Mouse (Mus musculus) limb, embryonic 10.5 days (tissue): ENCODE results near the gene Icam5. TPM values are rescaled to one million over a fixed set of nuclear protein-coding genes. Genes with fewer than 3 reads are reported as not detected.
A peak's percentile ranks its signal among the peaks of the same experiment; 100 is the strongest.

ENCODE experiments used
- DNase-seq: peaks from one replicate; pipeline ENCODE4 v3.0.0-alpha.2; 2017; ENCODE audit warnings: low spot score
- H3K27ac ChIP-seq: fragments of 300-500 bp; sonication (generic); 2 replicates; pipeline ENCODE4 v1.5.1; 2016; ENCODE audit warnings: mild to moderate bottlenecking
- H3K27me3 ChIP-seq: fragments of 300-500 bp; sonication (generic); 2 replicates; pipeline ENCODE4 v1.6.1; 2016; ENCODE audit warnings: low read depth, mild to moderate bottlenecking; ENCODE audit not compliant: poor library complexity, severe bottlenecking
- H3K36me3 ChIP-seq: fragments of 300-500 bp; sonication (generic); 2 replicates; pipeline ENCODE4 v1.6.1; 2016; ENCODE audit warnings: mild to moderate bottlenecking, moderate library complexity
- H3K4me1 ChIP-seq: fragments of 300-500 bp; sonication (generic); 2 replicates; pipeline ENCODE4 v1.6.1; 2016
- H3K4me3 ChIP-seq: fragments of 300-500 bp; sonication (generic); 2 replicates; pipeline ENCODE4 v1.5.1; 2016; ENCODE audit warnings: mild to moderate bottlenecking, moderate library complexity
- H3K9me3 ChIP-seq: fragments of 300-500 bp; sonication (generic); replicated peaks from 2 replicates; pipeline ENCODE4 v1.6.1; 2016; ENCODE audit warnings: mild to moderate bottlenecking
- WGBS: fragments of 180-500 bp; shearing (Covaris S2); methylation state at CpG from one replicate; pipeline ENCODE4 v1.1.7; 2016; 5-methylcytosine and 5-hydroxymethylcytosine counted together
- polyA plus RNA-seq: library from polyadenylated mRNA; unstranded; fragments of >200 nt; fragmentation: Nextera tagmentation; extraction: Ambion mirVana; gene quantifications from 2 replicates; pipeline ENCODE4 v1.2.1, GENCODE M21; 2016

The Icam5 gene
- polyA plus RNA-seq, 1 experiment from 2014 or later, result 0.05 TPM

- H3K27ac ChIP-seq, result no peak overlapping the region
- H3K4me3 ChIP-seq, result no peak overlapping the region
- peaks cover 20% of the 10 kb centered on the region for H3K4me1 ChIP-seq
- WGBS, result 39% methylated on average over 4 of the region's 4 CpGs
- peaks cover 80% of the 10 kb centered on the region for H3K27me3 ChIP-seq
- H3K36me3 ChIP-seq, result no peaks in the 10 kb centered on the region
- DNase-seq, result no peak
- H3K9me3 ChIP-seq, result no peaks in the 10 kb centered on the region
Observed at GRCm38 (mm10) chr9:21017177-21017575, 14.7 kb upstream of the Icam5 start.

DNA sequence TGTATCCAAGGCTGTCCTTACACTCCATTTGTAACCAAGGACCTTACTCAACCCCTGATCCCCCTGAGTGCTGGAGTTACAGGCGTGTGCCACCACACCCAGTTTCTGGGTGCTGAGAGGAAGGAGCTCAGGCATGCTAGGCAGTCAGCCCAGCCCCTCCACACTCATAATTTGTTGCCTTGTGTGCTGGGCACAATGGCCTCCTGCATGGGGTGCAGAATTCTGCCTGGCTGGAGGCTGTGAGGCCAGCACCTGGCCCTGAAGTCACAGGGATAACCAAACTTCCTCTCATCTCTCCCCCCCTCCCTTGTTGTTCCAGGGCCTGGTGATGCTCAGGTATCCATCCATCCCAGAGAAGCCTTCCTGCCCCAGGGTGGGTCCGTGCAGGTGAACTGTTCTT is 13.3 kb upstream of the Icam5 start:
- Histone ChIP-seq H3K27ac (no peak overlapping the region), H3K4me1 (peaks cover 20% of the 10 kb centered on the region), H3K4me3 (no peak overlapping the region), H3K9me3 (no peaks in the 10 kb centered on the region), H3K27me3 (peaks cover 70% of the 10 kb centered on the region), H3K36me3 (no peaks in the 10 kb centered on the region)
- no peak for DNase-seq
- 81% methylated on average over 2 of the region's 2 CpGs for WGBS

GRCm38 (mm10) chr9:21021363-21021762 is 10.5 kb upstream of the Icam5 start:
- Histone ChIP-seq H3K27me3 (peaks cover 57% of the 10 kb centered on the region), H3K27ac (no peak overlapping the region), H3K4me1 (peaks cover 4% of the 10 kb centered on the region; the same call in 1 of the 2 replicates), H3K4me3 (no peak overlapping the region), H3K36me3 (no peaks in the 10 kb centered on the region), H3K9me3 (no peaks in the 10 kb centered on the region)
- WGBS, result 84% methylated on average over 3 of the region's 3 CpGs
- no peak for DNase-seq

- no peak overlapping the region for H3K27ac ChIP-seq
- H3K9me3 ChIP-seq, result no peaks in the 10 kb centered on the region
- no peak overlapping the region for H3K4me3 ChIP-seq
- H3K4me1 ChIP-seq, result 0 out of 2 replicates have a peak, but pooled peaks cover 2% of the 10 kb centered on the region
- no peak for DNase-seq
- H3K27me3 ChIP-seq, result peaks cover 57% of the 10 kb centered on the region
- no peaks in the 10 kb centered on the region for H3K36me3 ChIP-seq
- 63% methylated on average over 6 of the region's 6 CpGs for WGBS
Observed at GRCm38 (mm10) chr9:21022288-21022687, 9.6 kb upstream of the Icam5 start.

- DNase-seq, result no peak
- Histone ChIP-seq H3K9me3 (no peaks in the 10 kb centered on the region), H3K27ac (no peak overlapping the region), H3K27me3 (peaks cover 57% of the 10 kb centered on the region), H3K4me1 (peaks cover 2% of the 10 kb centered on the region), H3K4me3 (no peak overlapping the region), H3K36me3 (no peaks in the 10 kb centered on the region)
- WGBS, result 89% methylated on average over 1 of the region's 1 CpGs
Observed at GRCm38 (mm10) chr9:21022726-21023125, 9.1 kb upstream of the Icam5 start.

- H3K36me3 ChIP-seq, result no peaks in the 10 kb centered on the region
- no peaks in the 10 kb centered on the region for H3K9me3 ChIP-seq
- H3K27me3 ChIP-seq, result peaks cover 62% of the 10 kb centered on the region
- peak overlapping the region; percentile 0; the same call in 1 of the 2 replicates for H3K27ac ChIP-seq
- WGBS, result 73% methylated on average over 19 of the region's 19 CpGs
- peaks cover 26% of the 10 kb centered on the region for H3K4me1 ChIP-seq
- H3K4me3 ChIP-seq, result no peak overlapping the region
- no peak for DNase-seq
Observed at GRCm38 (mm10) chr9:21025258-21025810, 6.5 kb upstream of the Icam5 start.

DNA sequence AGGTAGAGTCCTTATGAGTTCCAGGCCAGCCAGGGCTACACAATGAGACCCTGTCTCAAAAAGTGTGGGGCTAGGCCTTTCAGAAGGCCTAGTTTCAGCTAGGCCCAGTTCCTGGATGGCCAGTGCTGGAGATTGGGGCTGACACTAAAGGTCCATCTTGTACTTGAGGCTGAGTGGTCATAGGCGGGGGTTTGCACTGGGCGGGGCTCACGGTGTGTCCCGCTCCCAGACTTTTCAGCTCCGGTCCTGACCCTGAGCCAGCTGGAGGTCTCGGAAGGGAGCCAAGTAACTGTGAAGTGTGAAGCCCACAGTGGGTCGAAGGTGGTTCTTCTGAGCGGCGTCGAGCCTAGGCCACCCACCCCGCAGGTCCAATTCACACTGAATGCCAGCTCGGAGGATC is 5.0 kb upstream of the Icam5 start:
- H3K4me1 ChIP-seq, result peaks cover 41% of the 10 kb centered on the region
- 73% methylated on average over 12 of the region's 12 CpGs for WGBS
- no peak overlapping the region for H3K4me3 ChIP-seq
- H3K9me3 ChIP-seq, result no peaks in the 10 kb centered on the region
- no peaks in the 10 kb centered on the region for H3K36me3 ChIP-seq
- H3K27me3 ChIP-seq, result peaks cover 71% of the 10 kb centered on the region
- H3K27ac ChIP-seq, result no peak overlapping the region
- no peak for DNase-seq

DNA sequence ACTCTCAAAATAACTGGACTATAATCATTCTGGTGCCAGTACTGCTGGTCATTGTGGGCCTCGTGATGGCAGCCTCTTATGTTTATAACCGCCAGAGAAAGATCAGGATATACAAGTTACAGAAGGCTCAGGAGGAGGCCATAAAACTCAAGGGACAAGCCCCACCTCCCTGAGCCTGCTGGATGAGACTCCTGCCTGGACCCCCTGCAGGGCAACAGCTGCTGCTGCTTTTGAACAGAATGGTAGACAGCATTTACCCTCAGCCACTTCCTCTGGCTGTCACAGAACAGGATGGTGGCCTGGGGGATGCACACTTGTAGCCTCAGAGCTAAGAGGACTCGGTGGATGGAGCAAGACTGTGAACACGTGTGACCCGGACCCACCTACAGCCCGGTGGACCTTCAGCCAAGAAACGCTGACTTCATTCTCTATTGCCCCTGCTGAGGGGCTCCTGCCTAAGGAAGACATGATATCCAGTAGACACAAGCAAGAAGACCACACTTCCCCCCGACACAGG is 4.0 kb upstream of the Icam5 start:
- H3K36me3 ChIP-seq, result no peaks in the 10 kb centered on the region
- peaks cover 51% of the 10 kb centered on the region for H3K4me1 ChIP-seq
- WGBS, result 51% methylated on average over 8 of the region's 8 CpGs
- H3K9me3 ChIP-seq, result no peaks in the 10 kb centered on the region
- peaks cover 76% of the 10 kb centered on the region for H3K27me3 ChIP-seq
- H3K27ac ChIP-seq, result no peak overlapping the region; the same call in 1 of the 2 replicates
- H3K4me3 ChIP-seq, result no peak overlapping the region
- no peak for DNase-seq

DNA sequence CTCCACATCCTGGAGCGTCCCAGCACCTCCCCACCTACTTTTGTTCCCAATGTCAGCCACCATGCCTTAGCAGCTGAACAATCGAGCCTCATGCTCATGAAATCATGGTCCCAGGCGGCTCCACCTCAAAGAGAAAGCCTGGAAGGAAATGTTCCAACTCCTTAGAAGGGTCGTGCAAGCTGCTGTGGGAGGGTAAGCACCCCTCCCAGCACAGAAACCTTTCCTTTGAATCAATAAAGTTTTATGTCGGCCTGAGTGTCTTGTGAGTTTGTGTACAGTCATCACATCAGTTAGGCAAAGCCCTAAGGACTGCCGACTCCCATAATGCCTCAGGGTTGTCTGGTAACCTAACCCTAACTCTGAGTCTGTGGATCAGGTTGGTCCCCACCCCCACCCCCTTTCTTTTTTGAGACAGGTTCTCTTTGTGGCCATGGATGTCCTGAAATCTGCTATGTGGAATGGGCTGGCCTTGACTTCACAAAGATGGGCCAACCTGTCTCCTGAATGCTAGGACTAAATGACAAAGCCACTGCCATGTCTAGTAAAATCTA is 3.2 kb upstream of the Icam5 start:
- H3K9me3 ChIP-seq, result no peaks in the 10 kb centered on the region
- H3K27me3 ChIP-seq, result peaks cover 84% of the 10 kb centered on the region
- WGBS, result 75% methylated on average over 6 of the region's 6 CpGs
- H3K27ac ChIP-seq, result peak overlapping the region; percentile 37
- H3K36me3 ChIP-seq, result no peaks in the 10 kb centered on the region
- no peak overlapping the region for H3K4me3 ChIP-seq
- DNase-seq, result no peak
- peaks cover 59% of the 10 kb centered on the region for H3K4me1 ChIP-seq

- 2% methylated on average over 37 of the region's 37 CpGs for WGBS
- Histone ChIP-seq H3K27ac (peak within 1 kb of the TSS; percentile 37), H3K36me3 (no peaks in the 10 kb centered on the region), H3K9me3 (no peaks in the 10 kb centered on the region), H3K27me3 (peaks cover 92% of the 10 kb centered on the region), H3K4me3 (peak within 1 kb of the TSS; percentile 56), H3K4me1 (peaks cover 60% of the 10 kb centered on the region)
- DNase-seq, result peak; percentile 86
Observed at GRCm38 (mm10) chr9:21029291-21030054, 2.4 kb upstream of the Icam5 start, which contains the start of gene Icam4. Icam4 (plus strand) TSS chr9:21029373.

DNA sequence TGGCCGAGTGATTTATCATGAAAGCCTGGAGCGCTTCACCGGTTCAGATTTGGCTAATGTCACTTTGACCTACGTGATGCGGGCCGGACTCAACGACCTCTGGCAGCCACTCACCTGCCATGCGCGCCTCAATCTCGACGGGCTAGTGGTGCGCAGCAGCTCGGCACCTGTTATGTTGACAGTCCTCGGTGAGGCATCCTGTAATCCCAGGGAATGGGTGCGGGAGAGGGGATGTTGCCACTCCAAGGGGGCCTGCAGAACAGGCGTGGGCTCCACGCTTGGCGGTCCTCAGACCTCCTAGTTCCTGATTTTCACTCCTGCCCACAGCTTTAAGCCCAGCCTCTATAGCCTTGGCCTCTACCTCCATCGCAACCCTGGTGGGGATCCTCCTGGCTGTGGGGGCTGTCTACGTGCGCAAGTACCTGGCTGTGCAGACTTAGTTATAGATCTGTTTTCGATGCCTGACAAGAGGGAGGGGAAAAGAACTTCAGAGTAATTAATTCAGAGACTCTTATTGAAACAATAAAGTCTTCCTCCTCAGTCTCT is 1.7 kb upstream of the Icam5 start:
- Histone ChIP-seq H3K27ac (no peak overlapping the region), H3K4me1 (peaks cover 62% of the 10 kb centered on the region), H3K4me3 (peak overlapping the region; percentile 56), H3K36me3 (no peaks in the 10 kb centered on the region), H3K27me3 (peaks cover 96% of the 10 kb centered on the region), H3K9me3 (no peaks in the 10 kb centered on the region)
- WGBS, result 21% methylated on average over 22 of the region's 22 CpGs
- no peak for DNase-seq

DNA sequence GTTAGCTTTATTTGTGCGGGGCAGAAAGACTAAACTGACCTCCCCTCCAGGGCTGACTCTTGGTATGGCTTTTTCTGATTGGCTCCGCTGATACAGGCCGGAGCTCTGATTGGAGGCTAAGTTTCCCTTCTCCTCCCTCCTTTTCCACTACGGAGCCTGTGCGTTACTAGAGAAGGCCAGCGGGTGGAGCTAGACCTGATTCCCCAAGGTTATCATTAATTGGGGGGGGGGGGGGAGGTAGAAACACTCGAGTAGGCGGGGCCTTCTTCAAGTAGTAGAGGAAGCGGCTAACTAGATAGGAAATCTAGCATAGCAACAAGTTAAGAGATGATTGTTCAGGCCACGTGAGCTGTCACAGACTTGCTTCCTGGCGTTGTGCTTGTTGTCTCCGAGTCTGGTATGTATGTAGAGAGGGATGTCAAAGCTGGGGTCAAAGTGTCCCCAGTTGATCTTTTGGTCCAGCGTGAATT is 1.1 kb upstream of the Icam5 start:
- Histone ChIP-seq H3K4me1 (peaks cover 65% of the 10 kb centered on the region), H3K27me3 (peaks cover 96% of the 10 kb centered on the region), H3K9me3 (no peaks in the 10 kb centered on the region), H3K4me3 (peak overlapping the region; percentile 56), H3K27ac (no peak overlapping the region), H3K36me3 (no peaks in the 10 kb centered on the region)
- peak; percentile 79 for DNase-seq
- 1% methylated on average over 13 of the region's 13 CpGs for WGBS
